Mouse (Mus musculus) mouse embryonic stem cell (cell line): ENCODE results near the gene Mapkapk2.

ENCODE experiments used
- in situ Hi-C, 2 experiments: fragments of 300-500 bp; cut with MboI; formaldehyde crosslinking; loops; 1 replicate in 1 of 2; 3 replicates in 1 of 2; pipeline ENCODE4 v1.14.3; 2019 to 2020; ENCODE audit warnings: low sequenced_read_pairs in 2 of 2, low pct_unique_long_range_greater_than_20kb in 1 of 2, mixed read lengths in 1 of 2; ENCODE audit not compliant: unreplicated experiment in 1 of 2

Gene Mapkapk2

DNA sequence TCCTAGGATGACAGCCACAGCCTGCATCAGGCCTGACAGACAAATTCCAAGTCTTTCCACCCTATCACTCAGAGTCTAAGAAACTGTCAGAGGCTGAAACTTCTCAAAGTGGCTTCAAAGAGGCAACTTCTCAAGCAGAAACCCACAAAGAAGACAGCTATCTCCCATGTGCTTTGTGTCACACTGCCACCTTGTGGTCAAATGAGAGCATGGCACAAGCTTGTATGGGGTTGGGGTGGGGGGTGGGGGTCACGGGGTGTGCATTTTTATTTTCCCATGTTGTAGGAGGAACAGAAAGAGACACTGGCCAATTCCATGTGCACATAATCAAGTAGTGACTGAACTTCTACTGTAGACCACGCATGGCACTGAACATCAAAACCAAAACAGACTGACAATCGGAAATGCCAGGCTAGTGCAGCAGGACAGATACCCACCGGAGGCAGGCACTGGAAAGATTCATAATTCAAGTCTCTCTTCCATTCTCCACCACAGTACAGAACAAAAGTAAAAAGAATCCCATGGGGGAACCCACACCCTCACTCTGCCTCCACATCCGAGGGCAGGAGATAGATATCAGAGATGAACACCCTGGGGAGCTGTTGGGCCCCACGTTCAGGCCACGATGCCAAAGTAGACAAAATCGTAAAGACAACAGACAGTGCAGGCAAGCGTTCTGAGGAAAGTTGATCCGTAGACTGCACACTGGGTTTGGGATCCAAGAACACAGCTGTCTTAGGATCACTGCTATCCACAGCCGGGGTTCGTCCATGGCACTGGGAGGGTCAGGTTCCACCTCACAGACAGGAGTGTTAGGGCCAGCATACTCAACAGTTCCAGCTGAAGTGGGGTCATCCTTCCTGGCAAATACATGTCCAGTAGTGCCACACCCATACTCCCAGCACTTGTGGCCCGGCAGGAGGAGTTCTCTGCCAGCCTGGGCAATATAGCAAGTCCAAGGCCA lies 37.1 kb downstream of the Mapkapk2 start:
- in situ Hi-C loops: no loop called here

DNA sequence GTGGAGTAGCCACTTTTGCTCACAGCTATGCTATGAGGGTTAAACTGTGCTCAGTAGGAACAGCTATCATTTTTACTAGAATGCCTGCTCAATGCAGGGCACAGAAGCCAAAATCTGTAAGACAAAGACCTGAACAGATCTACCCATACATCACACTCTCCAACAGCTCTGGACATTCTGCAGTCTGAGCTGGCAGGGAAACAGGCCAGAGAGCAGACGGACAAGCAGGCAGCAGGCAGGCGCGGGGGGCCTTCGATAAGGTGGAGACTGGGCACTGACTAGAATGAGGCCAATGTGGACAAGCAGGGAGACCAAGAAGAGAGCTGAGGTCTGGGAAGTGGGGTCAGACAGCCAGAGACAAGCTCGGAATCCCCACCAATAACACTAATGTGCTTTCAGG lies 37.8 kb downstream of the Mapkapk2 start:
- in situ Hi-C loops: loop anchor here in 1 of 2 experiments (10.0 kb wide), 1 partner anchor 175 kb away; the partner anchor contains the start of gene Il24

DNA sequence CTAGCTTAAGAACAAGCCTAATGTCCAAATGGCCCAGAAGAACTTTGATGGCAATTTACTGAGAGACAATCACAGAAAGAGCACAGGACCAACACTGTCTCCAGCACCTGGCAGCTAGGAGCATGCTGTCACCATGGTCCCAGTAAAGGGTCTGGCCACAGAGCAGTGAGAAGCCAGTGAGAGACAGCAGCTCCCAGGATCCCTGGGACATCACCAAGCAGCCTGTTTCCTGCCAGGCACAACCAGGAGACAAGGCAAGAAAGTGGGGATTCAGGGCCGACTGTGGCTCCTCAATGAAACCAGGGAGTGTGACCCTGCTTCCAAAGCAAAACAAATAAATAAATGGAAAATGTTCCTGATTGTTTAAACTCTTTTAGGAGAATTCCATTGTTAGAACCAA lies 38.2 kb downstream of the Mapkapk2 start:
- in situ Hi-C loops: loop anchor here in 1 of 2 experiments (10.0 kb wide), 1 partner anchor 175 kb away; the partner anchor contains the start of gene Il24

DNA sequence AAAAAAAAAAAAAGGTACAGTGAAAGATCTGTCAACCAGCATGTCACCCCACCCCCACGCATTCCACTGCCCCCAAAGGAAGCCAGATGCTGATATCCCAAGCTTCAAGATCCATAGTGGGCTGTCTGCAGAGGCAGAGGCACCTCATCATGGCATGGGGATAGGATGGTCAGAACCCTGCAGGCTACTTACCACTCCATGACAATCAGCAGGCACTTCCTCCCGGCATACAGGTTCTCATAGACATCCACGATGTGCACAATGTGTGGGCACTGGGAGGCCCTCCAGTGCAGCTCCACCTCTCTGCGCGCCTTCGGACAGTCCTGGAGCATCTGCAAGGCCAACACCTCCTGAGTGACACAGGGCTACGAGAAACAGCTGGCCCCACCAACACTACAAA lies 39.2 kb downstream of the Mapkapk2 start:
- in situ Hi-C loops: loop anchor here in 1 of 2 experiments (10.0 kb wide), 1 partner anchor 174 kb away; the partner anchor contains the start of gene Il24

DNA sequence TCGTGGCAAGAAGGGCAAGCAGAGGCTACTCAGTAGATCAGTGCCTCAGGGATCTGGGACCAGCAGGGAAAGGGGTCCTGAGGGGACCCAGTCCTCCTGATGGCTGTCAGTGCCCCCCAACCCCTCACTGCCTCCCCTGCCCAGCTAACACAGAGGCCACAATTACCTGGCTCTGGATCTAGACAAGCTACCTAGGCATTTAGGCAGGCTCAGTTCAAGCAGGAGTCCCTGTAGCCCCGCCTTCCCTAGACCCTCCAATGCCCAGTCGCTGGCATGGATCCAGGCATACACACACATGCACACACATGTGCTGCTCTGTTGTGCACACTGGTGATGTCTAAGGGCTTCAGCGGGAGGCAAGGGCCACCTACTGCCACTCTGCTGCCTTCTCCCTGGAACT lies 43.4 kb downstream of the Mapkapk2 start:
- in situ Hi-C loops: loop anchor here in 1 of 2 experiments (10.0 kb wide), 1 partner anchor 169 kb away; the partner anchor contains the start of gene Il24

DNA sequence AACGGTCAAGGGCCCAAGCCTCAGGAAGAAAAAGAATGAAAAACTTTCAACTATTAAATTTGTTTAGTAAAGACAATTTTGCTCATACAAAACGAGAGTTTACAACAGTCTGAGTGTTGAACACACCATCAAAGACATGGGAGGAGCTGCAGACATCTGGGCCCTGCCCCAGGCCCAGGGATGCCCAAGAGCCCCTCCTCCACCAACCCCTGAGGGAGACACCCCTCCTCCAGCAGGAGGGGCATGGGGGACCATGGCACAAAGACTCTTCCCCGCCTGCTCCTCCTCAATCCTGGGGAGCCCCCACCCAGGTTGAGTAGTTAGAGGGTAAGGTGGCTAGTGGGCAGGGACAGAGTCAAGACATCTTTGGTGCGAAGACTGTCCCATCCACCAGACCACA lies 44.0 kb downstream of the Mapkapk2 start:
- in situ Hi-C loops: loop anchor here in 1 of 2 experiments (10.0 kb wide), 1 partner anchor 169 kb away; the partner anchor contains the start of gene Il24

DNA sequence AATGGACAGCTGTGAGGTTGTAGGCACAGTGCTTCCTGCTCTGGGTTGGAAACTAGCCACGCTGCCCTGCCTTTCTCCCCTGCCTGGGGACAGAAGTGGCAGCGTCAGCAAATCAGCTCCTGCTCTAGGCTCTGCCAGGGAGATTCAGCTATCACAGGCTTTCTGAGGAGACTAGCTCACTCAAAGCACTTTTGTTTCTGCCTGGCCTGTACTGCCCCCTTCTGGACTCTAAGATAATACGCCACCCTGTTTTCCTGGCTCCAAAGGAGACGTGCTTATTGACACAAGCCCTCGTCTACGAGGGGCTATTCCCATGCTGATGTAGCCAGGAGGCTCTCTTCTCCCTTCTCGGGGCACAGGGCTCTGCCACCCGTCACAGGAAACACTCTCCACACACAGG lies 44.4 kb downstream of the Mapkapk2 start:
- in situ Hi-C loops: loop anchor here in 1 of 2 experiments (10.0 kb wide), 1 partner anchor 168 kb away; the partner anchor contains the start of gene Il24

DNA sequence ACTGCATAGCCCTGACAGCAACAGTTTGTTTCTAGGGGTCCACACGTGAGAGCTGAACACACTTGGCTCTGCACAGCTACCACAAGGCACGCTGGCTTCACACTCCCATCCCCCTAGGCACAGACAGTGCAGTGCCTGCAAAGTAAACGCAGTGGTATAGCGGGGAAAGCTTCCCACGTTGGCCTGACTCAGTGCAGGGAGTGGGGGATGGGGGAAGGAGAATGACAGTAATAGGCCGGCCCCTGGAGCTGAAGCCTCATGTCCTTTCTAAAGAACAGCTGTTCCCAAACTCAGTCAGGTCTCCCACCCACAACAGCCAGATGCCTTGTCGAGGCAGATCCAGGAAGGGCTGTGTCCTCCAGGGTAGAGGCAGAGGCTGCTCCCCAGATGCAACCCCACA lies 46.6 kb downstream of the Mapkapk2 start:
- in situ Hi-C loops: loop anchor here in 1 of 2 experiments (10.0 kb wide), 1 partner anchor 166 kb away; the partner anchor contains the start of gene Il24

DNA sequence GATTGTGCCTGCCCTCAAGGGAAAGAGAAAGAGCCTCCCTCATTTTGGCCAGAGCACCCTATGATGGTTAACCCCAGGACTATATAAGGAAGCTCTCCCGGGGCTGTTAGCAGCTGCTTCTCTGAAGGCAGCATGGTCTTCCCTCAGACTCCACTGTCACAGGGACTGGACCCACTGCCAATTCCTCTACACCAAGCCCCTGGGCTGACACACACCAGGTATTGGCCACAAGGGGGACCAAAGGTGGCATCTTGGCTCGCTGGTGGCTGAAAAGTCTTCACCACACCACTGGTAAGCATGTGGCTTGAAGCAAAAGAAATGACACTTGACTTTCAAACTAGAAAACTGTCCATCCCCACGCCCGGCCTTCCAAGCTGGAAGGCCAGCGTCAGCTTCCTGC lies 47.0 kb downstream of the Mapkapk2 start:
- in situ Hi-C loops: loop anchor here in 1 of 2 experiments (10.0 kb wide), 1 partner anchor 166 kb away; the partner anchor contains the start of gene Il24

DNA sequence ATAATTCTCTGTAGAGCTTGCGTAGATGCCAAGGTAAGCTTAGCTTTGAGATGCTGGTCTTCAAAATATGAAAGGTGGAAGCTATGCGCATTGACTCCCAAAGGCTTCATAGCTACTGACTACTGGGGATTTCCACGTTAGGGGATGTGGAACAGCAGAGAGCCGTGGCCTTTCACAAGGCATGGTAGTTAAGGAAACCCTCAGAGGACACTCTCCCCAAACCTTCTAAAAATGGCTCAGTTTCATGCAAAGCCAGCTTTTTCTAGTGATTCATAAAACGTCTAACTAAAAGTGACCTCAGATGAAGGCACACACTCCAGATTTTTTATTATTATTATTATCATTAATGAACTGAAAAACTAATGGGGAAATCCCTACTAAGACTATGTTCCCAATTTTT lies 47.6 kb downstream of the Mapkapk2 start:
- in situ Hi-C loops: loop anchor here in 1 of 2 experiments (10.0 kb wide), 1 partner anchor 165 kb away; the partner anchor contains the start of gene Il24

DNA sequence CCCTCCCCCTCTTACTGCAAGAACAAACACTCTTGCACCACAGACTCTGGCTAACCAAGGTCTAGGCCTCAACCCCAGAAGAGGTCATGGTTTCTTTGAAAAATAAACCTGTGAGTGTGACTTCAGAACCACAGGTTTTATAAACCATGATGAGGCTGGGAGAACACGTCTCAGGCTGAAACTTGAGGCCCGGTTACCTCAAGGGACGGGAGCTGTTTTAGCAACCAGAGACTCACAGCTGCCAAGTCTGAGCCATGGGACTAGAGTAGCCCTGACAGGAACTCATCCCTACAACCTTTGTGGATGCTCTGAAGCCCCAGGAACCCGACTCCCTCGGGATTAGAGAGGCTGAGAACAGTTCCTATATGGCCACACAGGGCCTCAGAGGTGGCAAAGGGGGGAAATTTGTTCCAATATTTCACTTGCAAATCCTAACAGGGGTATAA lies 48.2 kb downstream of the Mapkapk2 start:
- in situ Hi-C loops: no loop called here

DNA sequence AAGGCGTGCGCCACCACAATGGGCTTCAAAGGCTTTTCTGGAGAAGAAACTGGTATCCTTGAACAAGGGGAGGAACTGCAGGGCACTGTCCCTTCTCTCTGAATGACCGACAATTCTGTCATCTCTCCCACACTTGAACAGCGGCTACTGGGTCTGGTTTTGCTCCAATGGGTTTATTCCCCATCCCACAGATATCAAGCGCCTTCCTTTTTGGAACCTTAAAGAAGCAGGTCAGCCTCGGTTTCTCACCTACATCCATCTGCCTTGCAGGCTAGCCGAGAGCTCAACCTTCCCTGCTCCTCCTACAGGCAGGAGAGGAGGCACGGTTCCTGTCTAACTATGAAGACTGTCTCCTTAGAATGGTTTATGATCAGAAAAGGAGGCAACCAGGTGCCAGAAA lies 48.7 kb downstream of the Mapkapk2 start:
- in situ Hi-C loops: no loop called here

DNA sequence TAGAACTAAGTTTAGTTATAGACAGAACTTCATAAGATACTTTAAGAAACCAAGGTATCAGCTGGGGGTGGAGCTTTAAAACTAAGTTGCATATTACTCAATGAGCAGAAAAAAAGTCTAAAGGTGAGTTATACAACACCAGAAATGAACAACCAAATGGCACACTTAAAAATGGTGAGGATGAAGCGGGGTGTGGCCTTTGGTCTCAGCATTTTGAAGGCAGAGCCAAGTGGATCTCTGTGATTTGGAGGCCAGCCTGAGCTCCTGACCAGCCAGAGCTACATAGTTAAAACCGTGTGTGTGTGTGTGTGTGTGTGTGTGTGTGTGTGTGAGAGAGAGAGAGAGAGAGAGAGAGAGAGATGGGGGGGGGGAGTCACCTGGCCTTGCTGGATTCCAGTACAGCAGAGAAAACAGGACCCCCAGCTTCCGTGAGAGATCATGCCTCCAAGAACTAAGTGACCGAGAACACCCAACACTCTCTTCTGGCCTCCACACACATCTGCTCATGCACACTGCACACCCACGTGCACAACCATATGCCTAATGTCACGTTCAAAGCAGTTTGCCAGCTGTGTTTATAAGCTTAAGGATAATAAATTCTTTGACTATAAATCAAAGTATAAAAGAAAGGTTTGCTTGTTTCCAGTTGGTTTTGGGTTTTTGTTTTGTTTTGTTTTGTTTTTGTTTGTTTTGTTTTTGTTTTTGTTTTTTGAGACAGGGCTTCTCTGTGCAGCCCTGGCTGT lies 49.3 kb downstream of the Mapkapk2 start:
- in situ Hi-C loops: no loop called here

DNA sequence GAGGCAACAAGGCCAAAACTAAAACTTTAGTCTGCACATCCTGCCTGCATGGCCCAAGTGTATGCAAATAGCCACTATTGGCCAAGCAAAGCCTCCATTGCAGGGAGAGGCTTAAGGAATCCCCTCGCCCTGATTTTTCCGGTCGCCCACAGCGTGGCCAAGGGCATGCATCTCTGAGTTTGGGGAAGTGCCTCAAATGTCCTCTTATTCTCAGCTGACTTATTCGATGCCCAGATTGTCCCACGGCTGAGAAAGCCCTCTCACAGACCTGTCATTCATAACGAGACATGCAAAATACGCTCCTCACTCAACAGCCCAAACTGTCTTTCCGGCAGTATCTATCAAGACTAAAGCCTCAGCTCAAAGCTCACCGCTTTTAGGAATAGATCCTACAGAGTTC lies 51.0 kb downstream of the Mapkapk2 start:
- in situ Hi-C loops: no loop called here

DNA sequence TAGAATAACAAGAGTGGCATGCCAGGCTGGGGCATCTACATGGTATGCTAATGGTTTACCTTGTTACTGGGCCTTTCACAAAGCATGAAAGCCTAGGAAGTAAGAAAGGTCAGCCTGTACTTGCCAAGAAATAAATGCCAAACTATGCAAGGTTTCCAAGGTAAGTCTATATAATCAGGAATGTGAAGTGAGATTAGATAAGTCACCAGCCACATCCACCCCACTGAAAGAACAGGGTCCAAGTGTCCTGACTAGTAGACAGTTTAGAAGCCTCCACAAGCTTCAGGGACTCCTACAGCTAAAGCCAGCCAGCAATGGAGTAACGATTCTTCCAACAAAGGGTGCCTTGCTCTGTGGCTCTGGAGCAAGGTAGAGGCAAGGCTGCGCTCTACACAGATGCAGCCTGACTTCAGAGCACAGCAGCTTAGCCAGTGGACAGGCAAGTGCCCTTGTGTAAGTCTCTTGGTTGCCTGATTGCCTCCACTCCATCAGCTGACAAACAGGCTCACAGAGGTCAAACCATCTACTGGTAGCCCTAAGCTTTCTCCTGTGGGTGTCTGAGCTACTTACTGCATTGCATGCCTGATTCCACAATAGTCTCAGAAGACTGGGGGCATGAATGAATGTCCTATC lies 51.8 kb downstream of the Mapkapk2 start:
- in situ Hi-C loops: no loop called here

DNA sequence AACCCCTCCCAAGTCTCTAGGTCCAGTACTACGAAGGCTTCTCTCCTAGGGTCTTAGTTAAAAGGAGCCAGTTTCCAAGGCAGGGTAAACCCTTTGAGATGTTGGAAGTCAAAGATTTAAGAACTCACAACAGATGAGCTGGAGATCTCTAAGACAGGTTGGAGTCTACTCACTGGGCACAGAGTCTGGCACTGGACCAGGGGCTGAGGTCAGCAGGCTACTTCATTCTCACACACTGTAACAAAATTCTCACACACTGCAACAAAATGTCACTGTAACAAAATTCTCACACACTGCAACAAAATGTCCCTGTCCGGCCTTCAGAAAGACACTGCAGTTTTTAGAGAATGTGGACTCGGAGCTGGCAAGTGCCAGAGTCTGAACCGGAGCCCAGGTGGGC lies 54.0 kb downstream of the Mapkapk2 start:
- in situ Hi-C loops: no loop called here

DNA sequence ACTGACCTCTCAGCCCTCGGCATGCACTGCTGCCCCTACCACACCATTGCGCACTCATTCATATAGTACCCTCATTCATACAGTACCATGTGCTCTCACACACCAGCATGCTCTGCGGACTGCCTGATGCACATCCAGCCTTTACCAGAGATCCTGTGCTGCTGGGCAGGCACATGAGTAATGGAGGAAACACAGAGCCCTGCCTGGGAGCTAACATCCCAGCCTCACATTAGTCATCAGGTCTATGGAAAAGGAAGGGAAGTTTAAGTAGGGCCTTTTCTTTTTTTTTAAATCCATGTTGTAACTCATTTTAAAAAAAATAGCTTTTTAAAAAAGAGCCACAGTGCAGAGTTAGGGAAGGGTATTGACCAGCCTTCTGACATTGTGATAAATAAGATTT lies 54.9 kb downstream of the Mapkapk2 start:
- in situ Hi-C loops: no loop called here

DNA sequence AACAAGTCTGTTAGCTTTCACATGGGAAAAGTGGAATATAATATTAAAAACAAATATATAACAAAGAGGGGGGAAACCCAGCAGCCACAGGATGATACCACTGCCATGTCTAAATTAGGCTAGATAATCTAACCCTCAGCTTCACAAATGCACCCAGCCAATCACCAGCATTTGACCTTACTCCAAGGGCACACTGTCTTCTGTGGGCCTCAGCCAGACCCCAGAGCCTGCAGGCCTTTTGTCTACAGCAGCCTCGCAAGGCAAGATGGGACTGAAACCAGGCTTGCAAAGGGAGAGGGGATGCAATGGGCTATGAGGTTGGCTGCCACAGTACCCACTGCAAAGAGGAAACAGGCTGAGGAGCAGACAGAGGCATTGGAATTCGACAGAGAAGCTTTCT lies 55.4 kb downstream of the Mapkapk2 start:
- in situ Hi-C loops: no loop called here
